Mouse (Mus musculus) c-Kit-positive CD71-positive TER-119-negative erythroid progenitor cells, embryonic 14.5 days (primary cell): ENCODE results near the gene Olfr293.

Source experiments
- DNase-seq: peaks from one replicate; pipeline ENCODE4 v3.0.0-alpha.2; 2013; ENCODE audit warnings: low read depth

The Olfr293 gene

GRCm38 (mm10) chr7:86648761-86649160 is at the start of gene Olfr293:
Gene Olfr293, plus strand, starts transcription at chr7:86649061.
- no peak for DNase-seq

GRCm38 (mm10) chr7:86616543-86616942 is 32.3 kb upstream of the Olfr293 start, which contains the start of gene Olfr294:
Gene Olfr294, minus strand, starts transcription at chr7:86616643.
- DNase-seq = no peak

GRCm38 (mm10) chr7:86688030-86688429 is 39.2 kb downstream of the Olfr293 start, which contains the start of gene Olfr292:
Gene Olfr292, plus strand, starts transcription at chr7:86688330.
- DNase-seq = no peak
